Mouse (Mus musculus): Measurements from ENCODE around the gene Tnfaip1. TPM values are rescaled to one million over a fixed set of nuclear protein-coding genes. Genes with fewer than 3 reads are reported as not detected.

Tnfaip1 gene
- polyA plus RNA-seq, 1 experiment from 2014 or later = 16.9 TPM

- no peak for ATAC-seq (ENCODE audit: low read depth)
Observed at GRCm38 (mm10) chr11:78531046-78531445, 5.1 kb downstream of the Tnfaip1 start.

GRCm38 (mm10) chr11:78530001-78530400 lies 6.1 kb downstream of the Tnfaip1 start:
- Histone ChIP-seq H3K36me3 (ENCODE audit: control insufficient read depth, insufficient read depth) (no peaks in the 10 kb centered on the region), H3K4me3 (ENCODE audit: low read depth, low read length) (no peak overlapping the region), H3K9ac (ENCODE audit: low read depth, low read length) (no peak overlapping the region), H3K4me1 (ENCODE audit: control insufficient read depth, low read depth, low read length) (peaks cover 5% of the 10 kb centered on the region), H3K9me3 (replicated peaks; ENCODE audit: control insufficient read depth, low read length) (no peaks in the 10 kb centered on the region), H3K27me3 (ENCODE audit: control insufficient read depth, insufficient read depth, low read depth, low read length) (no peaks in the 10 kb centered on the region), H3K4me2 (ENCODE audit: low read depth, low read length) (no peak overlapping the region), H3K27ac (ENCODE audit: low read length) (no peak overlapping the region)
- ATAC-seq (ENCODE audit: low read depth) = no peak
- 70% methylated on average over 12 of the region's 12 CpGs for WGBS (ENCODE audit: insufficient replicate concordance)

More at GRCm38 (mm10) chr11:78531046-78531445, 5.1 kb downstream of the Tnfaip1 start:
- Histone ChIP-seq H3K4me1 (ENCODE audit: control insufficient read depth, low read depth, low read length) (peaks cover 8% of the 10 kb centered on the region), H3K9ac (ENCODE audit: low read depth, low read length) (no peak overlapping the region), H3K36me3 (ENCODE audit: control insufficient read depth, insufficient read depth) (no peaks in the 10 kb centered on the region), H3K27ac (ENCODE audit: low read length) (no peak overlapping the region), H3K4me3 (ENCODE audit: low read depth, low read length) (no peak overlapping the region), H3K4me2 (ENCODE audit: low read depth, low read length) (no peak overlapping the region), H3K9me3 (replicated peaks; ENCODE audit: control insufficient read depth, low read length) (no peaks in the 10 kb centered on the region), H3K27me3 (ENCODE audit: control insufficient read depth, insufficient read depth, low read depth, low read length) (no peaks in the 10 kb centered on the region)
- 60% methylated on average over 6 of the region's 6 CpGs for WGBS (ENCODE audit: insufficient replicate concordance)

GRCm38 (mm10) chr11:78528714-78529113 lies 7.4 kb downstream of the Tnfaip1 start:
- Histone ChIP-seq H3K4me1 (ENCODE audit: control insufficient read depth, low read depth, low read length) (no peaks in the 10 kb centered on the region), H3K9me3 (replicated peaks; ENCODE audit: control insufficient read depth, low read length) (no peaks in the 10 kb centered on the region), H3K27me3 (ENCODE audit: control insufficient read depth, insufficient read depth, low read depth, low read length) (no peaks in the 10 kb centered on the region), H3K9ac (ENCODE audit: low read depth, low read length) (no peak overlapping the region), H3K4me3 (ENCODE audit: low read depth, low read length) (no peak overlapping the region), H3K4me2 (ENCODE audit: low read depth, low read length) (no peak overlapping the region), H3K27ac (ENCODE audit: low read length) (no peak overlapping the region), H3K36me3 (ENCODE audit: control insufficient read depth, insufficient read depth) (no peaks in the 10 kb centered on the region)
- no peak for ATAC-seq (ENCODE audit: low read depth)
- WGBS (ENCODE audit: insufficient replicate concordance) = 75% methylated on average over 9 of the region's 9 CpGs

- no peak overlapping the region for H3K27ac ChIP-seq (ENCODE audit: low read length)
- 75% methylated on average over 2 of the region's 2 CpGs for WGBS (ENCODE audit: insufficient replicate concordance)
- H3K4me3 ChIP-seq (ENCODE audit: low read depth, low read length) = no peak overlapping the region
- peaks cover 12% of the 10 kb centered on the region for H3K36me3 ChIP-seq (ENCODE audit: control insufficient read depth, insufficient read depth)
- H3K4me2 ChIP-seq (ENCODE audit: low read depth, low read length) = no peak overlapping the region
- no peaks in the 10 kb centered on the region for H3K27me3 ChIP-seq (ENCODE audit: control insufficient read depth, insufficient read depth, low read depth, low read length)
- H3K9ac ChIP-seq (ENCODE audit: low read depth, low read length) = no peak overlapping the region
- H3K9me3 ChIP-seq (replicated peaks; ENCODE audit: control insufficient read depth, low read length) = no peaks in the 10 kb centered on the region
- ATAC-seq (ENCODE audit: low read depth) = no peak
- H3K4me1 ChIP-seq (ENCODE audit: control insufficient read depth, low read depth, low read length) = no peaks in the 10 kb centered on the region
Observed at GRCm38 (mm10) chr11:78524838-78525237, 11.3 kb downstream of the Tnfaip1 start.

GRCm38 (mm10) chr11:78523241-78523955 lies 12.7 kb downstream of the Tnfaip1 start:
- H3K9me3 ChIP-seq (replicated peaks; ENCODE audit: control insufficient read depth, low read length) = no peaks in the 10 kb centered on the region
- no peak overlapping the region for H3K4me2 ChIP-seq (ENCODE audit: low read depth, low read length)
- WGBS (ENCODE audit: insufficient replicate concordance) = 78% methylated on average over 9 of the region's 9 CpGs
- no peak overlapping the region for H3K27ac ChIP-seq (ENCODE audit: low read length)
- ATAC-seq (ENCODE audit: low read depth) = no peak
- H3K27me3 ChIP-seq (ENCODE audit: control insufficient read depth, insufficient read depth, low read depth, low read length) = no peaks in the 10 kb centered on the region
- no peaks in the 10 kb centered on the region for H3K4me1 ChIP-seq (ENCODE audit: control insufficient read depth, low read depth, low read length)
- peaks cover 12% of the 10 kb centered on the region for H3K36me3 ChIP-seq (ENCODE audit: control insufficient read depth, insufficient read depth)
- H3K4me3 ChIP-seq (ENCODE audit: low read depth, low read length) = no peak overlapping the region
- no peak overlapping the region for H3K9ac ChIP-seq (ENCODE audit: low read depth, low read length)

- Histone ChIP-seq H3K9ac (ENCODE audit: low read depth, low read length) (no peak overlapping the region), H3K4me1 (ENCODE audit: control insufficient read depth, low read depth, low read length) (no peaks in the 10 kb centered on the region), H3K27ac (ENCODE audit: low read length) (no peak overlapping the region), H3K9me3 (replicated peaks; ENCODE audit: control insufficient read depth, low read length) (no peaks in the 10 kb centered on the region), H3K4me3 (ENCODE audit: low read depth, low read length) (no peak overlapping the region), H3K27me3 (ENCODE audit: control insufficient read depth, insufficient read depth, low read depth, low read length) (no peaks in the 10 kb centered on the region), H3K36me3 (ENCODE audit: control insufficient read depth, insufficient read depth) (peaks cover 12% of the 10 kb centered on the region), H3K4me2 (ENCODE audit: low read depth, low read length) (no peak overlapping the region)
- ATAC-seq (ENCODE audit: low read depth) = no peak
- 86% methylated on average over 1 of the region's 1 CpGs for WGBS (ENCODE audit: insufficient replicate concordance)
Observed at GRCm38 (mm10) chr11:78522481-78522997, 13.6 kb downstream of the Tnfaip1 start.

GRCm38 (mm10) chr11:78521880-78522279 lies 14.3 kb downstream of the Tnfaip1 start:
- Histone ChIP-seq H3K27me3 (ENCODE audit: control insufficient read depth, insufficient read depth, low read depth, low read length) (no peaks in the 10 kb centered on the region), H3K9me3 (replicated peaks; ENCODE audit: control insufficient read depth, low read length) (no peaks in the 10 kb centered on the region), H3K4me3 (ENCODE audit: low read depth, low read length) (no peak overlapping the region), H3K36me3 (ENCODE audit: control insufficient read depth, insufficient read depth) (peaks cover 12% of the 10 kb centered on the region), H3K9ac (ENCODE audit: low read depth, low read length) (no peak overlapping the region), H3K4me1 (ENCODE audit: control insufficient read depth, low read depth, low read length) (no peaks in the 10 kb centered on the region), H3K27ac (ENCODE audit: low read length) (no peak overlapping the region), H3K4me2 (ENCODE audit: low read depth, low read length) (no peak overlapping the region)
- WGBS (ENCODE audit: insufficient replicate concordance) = 74% methylated on average over 3 of the region's 3 CpGs
- no peak for ATAC-seq (ENCODE audit: low read depth)

GRCm38 (mm10) chr11:78518931-78519330 lies 17.2 kb downstream of the Tnfaip1 start:
- WGBS (ENCODE audit: insufficient replicate concordance) = 78% methylated on average over 10 of the region's 10 CpGs
- Histone ChIP-seq H3K9me3 (replicated peaks; ENCODE audit: control insufficient read depth, low read length) (no peaks in the 10 kb centered on the region), H3K27ac (ENCODE audit: low read length) (no peak overlapping the region), H3K27me3 (ENCODE audit: control insufficient read depth, insufficient read depth, low read depth, low read length) (no peaks in the 10 kb centered on the region), H3K9ac (ENCODE audit: low read depth, low read length) (no peak overlapping the region), H3K4me2 (ENCODE audit: low read depth, low read length) (no peak overlapping the region), H3K4me1 (ENCODE audit: control insufficient read depth, low read depth, low read length) (no peaks in the 10 kb centered on the region), H3K36me3 (ENCODE audit: control insufficient read depth, insufficient read depth) (peaks cover 26% of the 10 kb centered on the region), H3K4me3 (ENCODE audit: low read depth, low read length) (no peak overlapping the region)
- ATAC-seq (ENCODE audit: low read depth) = no peak

- 36% methylated on average over 2 of the region's 2 CpGs for WGBS (ENCODE audit: insufficient replicate concordance)
- ATAC-seq (ENCODE audit: low read depth) = no peak
- Histone ChIP-seq H3K27me3 (ENCODE audit: control insufficient read depth, insufficient read depth, low read depth, low read length) (no peaks in the 10 kb centered on the region), H3K4me2 (ENCODE audit: low read depth, low read length) (no peak overlapping the region), H3K9me3 (replicated peaks; ENCODE audit: control insufficient read depth, low read length) (no peaks in the 10 kb centered on the region), H3K36me3 (ENCODE audit: control insufficient read depth, insufficient read depth) (peaks cover 16% of the 10 kb centered on the region), H3K9ac (ENCODE audit: low read depth, low read length) (no peak overlapping the region), H3K4me1 (ENCODE audit: control insufficient read depth, low read depth, low read length) (peaks cover 14% of the 10 kb centered on the region), H3K4me3 (ENCODE audit: low read depth, low read length) (no peak overlapping the region), H3K27ac (ENCODE audit: low read length) (no peak overlapping the region)
Observed at GRCm38 (mm10) chr11:78515549-78516325, 20.4 kb downstream of the Tnfaip1 start.

All from liver, embryonic 16.5 days (tissue).